Mouse (Mus musculus) embryo, embryonic 10.5 days (tissue): ENCODE measurements around the gene Flg.
A peak's percentile ranks its signal among the peaks of the same experiment; 100 is the strongest.

Experiments used
- DNase-seq: peaks from one replicate; pipeline ENCODE4 v3.0.0-alpha.2; 2015; ENCODE audit warnings: low spot score

Flg gene

GRCm38 (mm10) chr3:93273223-93273622 lies at the start of gene Flg:
Gene Flg, plus strand, starts transcription at chr3:93273523.
- no peak for DNase-seq

GRCm38 (mm10) chr3:93297542-93297941 lies 24.2 kb downstream of the Flg start:
- DNase-seq, result no peak

GRCm38 (mm10) chr3:93299832-93300231 lies 26.5 kb downstream of the Flg start:
- DNase-seq, result no peak

GRCm38 (mm10) chr3:93301896-93302295 lies 28.6 kb downstream of the Flg start:
- DNase-seq, result no peak

DNA sequence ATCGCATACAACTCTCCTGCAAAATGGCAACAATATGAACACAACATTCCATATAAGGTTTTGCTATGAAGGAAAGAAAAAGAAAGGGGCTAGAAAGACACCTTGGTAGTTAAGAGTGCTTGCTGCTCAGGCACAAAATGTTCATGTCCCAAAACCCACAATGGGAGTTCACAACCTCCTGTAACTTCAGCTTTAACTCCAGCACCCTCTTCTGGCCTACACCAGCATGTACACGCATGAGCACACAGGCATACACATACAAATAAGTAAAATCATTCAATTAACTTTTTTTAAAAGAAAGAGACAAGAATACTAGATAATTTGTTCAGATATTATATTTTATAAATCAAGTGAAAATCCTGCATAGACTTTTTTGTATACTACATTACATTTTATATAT lies 32.8 kb downstream of the Flg start:
- DNase-seq, result peak; percentile 18

DNA sequence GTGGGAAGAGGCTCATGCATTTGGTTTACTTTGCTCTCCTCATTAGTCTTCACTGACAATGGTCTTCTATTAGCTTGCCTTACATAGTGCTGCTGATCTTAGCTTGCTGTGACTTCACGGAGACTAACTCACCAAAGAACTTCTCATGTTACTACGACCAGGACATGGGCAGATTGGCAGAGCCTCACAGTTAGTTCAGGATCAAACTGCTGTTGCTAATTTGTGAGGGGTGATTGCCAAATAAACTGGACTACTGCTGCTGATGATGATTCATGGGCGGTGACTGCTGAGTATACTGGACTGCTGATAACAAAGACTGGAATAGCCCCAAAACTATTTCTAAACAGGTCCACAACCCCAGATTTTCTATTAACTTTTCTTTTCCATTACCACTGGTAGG lies 38.0 kb downstream of the Flg start:
- DNase-seq, result no peak

DNA sequence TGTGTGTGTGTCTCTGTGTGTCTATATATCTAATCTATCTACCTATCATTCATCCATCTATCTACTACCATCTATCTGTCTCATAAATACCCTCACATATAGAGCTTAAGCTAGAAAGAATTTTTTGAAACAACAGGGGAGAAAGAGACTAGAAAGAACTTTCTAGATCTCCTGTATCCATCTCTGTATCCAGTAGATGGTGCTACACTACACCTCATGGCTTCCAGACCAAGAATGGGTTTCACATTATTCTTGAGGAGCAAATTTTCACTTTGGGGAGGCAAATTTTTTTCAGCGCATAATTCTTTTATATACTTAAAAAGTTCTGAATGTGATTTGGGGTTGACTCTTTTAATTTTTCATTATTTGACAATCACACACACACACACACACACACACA lies 41.1 kb downstream of the Flg start:
- DNase-seq, result peak; percentile 2

DNA sequence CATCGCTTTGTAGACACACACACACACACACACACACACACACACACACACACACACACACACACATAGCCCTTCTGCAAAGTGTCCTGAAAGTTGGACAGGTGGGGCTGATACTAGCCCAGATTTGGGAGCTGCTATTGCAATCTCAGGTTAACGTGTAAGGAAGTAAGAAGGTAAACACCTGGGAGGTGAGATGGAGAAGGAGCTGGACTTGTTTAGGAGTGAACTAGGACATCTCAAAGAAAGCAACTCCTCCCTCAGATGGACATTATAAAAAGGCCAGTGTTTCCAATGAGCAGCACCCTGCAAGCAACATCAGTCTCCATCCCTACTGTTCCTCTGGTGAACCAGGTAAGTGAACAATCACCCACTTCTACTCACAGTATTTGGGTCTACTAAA lies 46.1 kb downstream of the Flg start, which contains the start of gene Hrnr:
Gene Hrnr (plus strand): TSS at position 301 of the 400 bp plus-strand sequence.
- DNase-seq, result no peak

GRCm38 (mm10) chr3:93337749-93338148 lies 64.4 kb downstream of the Flg start:
- DNase-seq, result no peak

- no peak for DNase-seq
Measured at GRCm38 (mm10) chr3:93340021-93340420, 66.7 kb downstream of the Flg start.
